Mouse (Mus musculus): ENCODE measurements around the gene Strip2.

GRCm38 (mm10) chr6:29903343-29903914, 13.4 kb upstream of the Strip2 start:
- TF ChIP-seq HCFC1 (IDR thresholded peaks at IDR 0.05; ENCODE audit: borderline replicate concordance, insufficient read depth, low read length) (no peak), CHD2 (IDR thresholded peaks at IDR 0.05; ENCODE audit: low read depth, low read length) (no peak), MAFK (IDR thresholded peaks at IDR 0.05; ENCODE audit: insufficient read depth, low read depth, low read length) (no peak), ZNF384 (IDR thresholded peaks at IDR 0.05; ENCODE audit: low read depth, low read length) (no peak)

Measured in ES-E14 (cell line).